Mouse (Mus musculus) lung, postnatal 0 days (tissue): ENCODE measurements around the gene Iqsec2. TPM values are rescaled to one million over a fixed set of nuclear protein-coding genes. Genes with fewer than 3 reads are reported as not detected.

ENCODE experiments used
- ATAC-seq: fragments of 200-750 bp; cut with Nextera tagmentation; 2 replicates; pipeline ENCODE4 v1.8.0; 2017; ENCODE audit warnings: moderate library complexity
- DNase-seq: peaks from one replicate; pipeline ENCODE4 v3.0.0-alpha.2; 2016; ENCODE audit warnings: low spot score
- H3K27ac ChIP-seq: fragments of 300-500 bp; sonication (generic); 2 replicates; pipeline ENCODE4 v1.5.1; 2014; ENCODE audit warnings: antibody characterized with exemption, mild to moderate bottlenecking, low read length, mixed read lengths
- H3K27me3 ChIP-seq: fragments of 300-500 bp; sonication (generic); replicated peaks from 2 replicates; pipeline ENCODE4 v1.6.1; 2014; ENCODE audit warnings: low read length, mixed read lengths; ENCODE audit not compliant: insufficient read depth
- H3K36me3 ChIP-seq: fragments of 300-500 bp; sonication (generic); 2 replicates; pipeline ENCODE4 v1.6.1; 2014; ENCODE audit warnings: low read length, mixed read lengths; ENCODE audit not compliant: insufficient read depth
- H3K4me1 ChIP-seq: fragments of 300-500 bp; sonication (generic); 2 replicates; pipeline ENCODE4 v1.6.1; 2014; ENCODE audit warnings: antibody characterized with exemption, low read depth, low read length, mixed read lengths; ENCODE audit not compliant: insufficient read depth
- H3K4me2 ChIP-seq: fragments of 300-500 bp; sonication (generic); replicated peaks from 2 replicates; pipeline ENCODE4 v1.6.1; 2014; ENCODE audit warnings: low read depth, mild to moderate bottlenecking, low read length, moderate library complexity, mixed read lengths
- H3K4me3 ChIP-seq: fragments of 300-500 bp; sonication (generic); 2 replicates; pipeline ENCODE4 v1.5.1; 2014; ENCODE audit warnings: low read depth, low read length
- H3K9ac ChIP-seq: fragments of 300-500 bp; sonication (generic); replicated peaks from 2 replicates; pipeline ENCODE4 v1.6.1; 2014; ENCODE audit warnings: low read depth, mild to moderate bottlenecking
- H3K9me3 ChIP-seq: fragments of 300-500 bp; sonication (generic); 2 replicates; pipeline ENCODE4 v1.6.1; 2016; ENCODE audit warnings: low read length, mixed read lengths
- CTCF ChIP-seq: IDR thresholded peaks from 2 replicates; pipeline ENCODE4 v1.5.1; 2016; ENCODE audit warnings: antibody characterized with exemption, mild to moderate bottlenecking
- EP300 ChIP-seq: IDR thresholded peaks from 2 replicates; pipeline ENCODE4 v1.6.1; 2016; ENCODE audit warnings: antibody characterized with exemption, mild to moderate bottlenecking, control low read depth
- WGBS: fragments of 180-500 bp; shearing (Covaris S2); extraction: QIAGEN DNeasy Blood & Tissue Kit; methylation state at CpG from one replicate; pipeline ENCODE4 v1.1.7; 2014; 5-methylcytosine and 5-hydroxymethylcytosine counted together
- polyA plus RNA-seq: library from polyadenylated mRNA; unstranded; fragments of >200 nt; fragmentation: Nextera tagmentation; extraction: Ambion mirVana; gene quantifications from 2 replicates; pipeline ENCODE4 v1.2.1, GENCODE M21; 2015

The Iqsec2 gene
- 4.0 and 4.3 TPM in 2 replicates for polyA plus RNA-seq

- no peaks in the 10 kb centered on the region for H3K27me3 ChIP-seq
- peak; percentile 21 for DNase-seq
These were observed at the start of gene Iqsec2 for GRCm38 (mm10) chrX:152143941-152144741. Gene Iqsec2, plus strand, starts transcription at chrX:152144268.

GRCm38 (mm10) chrX:152097572-152097971, 46.5 kb upstream of the Iqsec2 start:
- Histone ChIP-seq H3K4me3 (no peak overlapping the region), H3K4me1 (no peaks in the 10 kb centered on the region), H3K36me3 (no peaks in the 10 kb centered on the region), H3K9ac (no peak overlapping the region), H3K27ac (no peak overlapping the region), H3K9me3 (no peaks in the 10 kb centered on the region), H3K4me2 (no peak overlapping the region), H3K27me3 (no peaks in the 10 kb centered on the region)
- DNase-seq = no peak
- WGBS = 69% methylated on average over 1 of the region's 1 CpGs
- TF ChIP-seq EP300 (no peak), CTCF (no peak)
- no peak for ATAC-seq

More at GRCm38 (mm10) chrX:152143941-152144741, at the start of gene Iqsec2:
- no peak for TF ChIP-seq CTCF
- no peak for TF ChIP-seq EP300
- Histone ChIP-seq H3K9me3 (no peaks in the 10 kb centered on the region), H3K9ac (peak within 1 kb of the TSS; percentile 34; the same call in 1 of the 2 replicates), H3K4me2 (peak within 1 kb of the TSS; percentile 75), H3K36me3 (no peaks in the 10 kb centered on the region), H3K27ac (no peak within 1 kb of the TSS), H3K4me3 (peak within 1 kb of the TSS; percentile 55), H3K4me1 (no peaks in the 10 kb centered on the region; the same call in 1 of the 2 replicates)
- 12% methylated on average over 22 of the region's 78 CpGs for WGBS
- peak; percentile 76 for ATAC-seq

GRCm38 (mm10) chrX:152121687-152122086, 22.4 kb upstream of the Iqsec2 start:
- H3K4me1 ChIP-seq = no peaks in the 10 kb centered on the region
- no peak overlapping the region for H3K4me3 ChIP-seq
- no peak for TF ChIP-seq CTCF
- no peak for TF ChIP-seq EP300
- H3K27me3 ChIP-seq = no peaks in the 10 kb centered on the region; the same call in 1 of the 2 replicates
- DNase-seq = no peak
- no peak for ATAC-seq
- H3K36me3 ChIP-seq = no peaks in the 10 kb centered on the region
- WGBS = 77% methylated on average over 1 of the region's 1 CpGs
- H3K9ac ChIP-seq = no peak overlapping the region
- no peaks in the 10 kb centered on the region for H3K9me3 ChIP-seq
- no peak overlapping the region for H3K27ac ChIP-seq
- no peak overlapping the region for H3K4me2 ChIP-seq

- H3K4me2 ChIP-seq = no peak overlapping the region
- H3K9me3 ChIP-seq = no peaks in the 10 kb centered on the region
- no peak for ATAC-seq
- TF ChIP-seq CTCF = no peak
- TF ChIP-seq EP300 = no peak
- H3K9ac ChIP-seq = no peak overlapping the region
- H3K36me3 ChIP-seq = no peaks in the 10 kb centered on the region
- H3K4me3 ChIP-seq = no peak overlapping the region
- WGBS = 56% methylated on average over 3 of the region's 3 CpGs
- no peaks in the 10 kb centered on the region for H3K27me3 ChIP-seq
- H3K27ac ChIP-seq = no peak overlapping the region
- no peaks in the 10 kb centered on the region for H3K4me1 ChIP-seq
- DNase-seq = no peak
These were observed 13.3 kb upstream of the Iqsec2 start for GRCm38 (mm10) chrX:152130777-152131176.

GRCm38 (mm10) chrX:152132029-152132428, 12.0 kb upstream of the Iqsec2 start:
- H3K4me3 ChIP-seq = no peak overlapping the region
- DNase-seq = peak; percentile 12
- H3K27me3 ChIP-seq = 0 out of 2 replicates have a peak, but pooled peaks cover 4% of the 10 kb centered on the region
- no peaks in the 10 kb centered on the region for H3K4me1 ChIP-seq
- H3K4me2 ChIP-seq = no peak overlapping the region
- no peaks in the 10 kb centered on the region for H3K36me3 ChIP-seq
- ATAC-seq = no peak
- no peaks in the 10 kb centered on the region for H3K9me3 ChIP-seq
- TF ChIP-seq EP300 (no peak), CTCF (peak; percentile 59)
- no peak overlapping the region for H3K9ac ChIP-seq
- 87% methylated on average over 2 of the region's 2 CpGs for WGBS
- no peak overlapping the region for H3K27ac ChIP-seq

GRCm38 (mm10) chrX:152135195-152135594, 8.9 kb upstream of the Iqsec2 start:
- no peak for ATAC-seq
- no peak for DNase-seq
- H3K4me1 ChIP-seq = no peaks in the 10 kb centered on the region
- H3K27me3 ChIP-seq = 0 out of 2 replicates have a peak, but pooled peaks cover 4% of the 10 kb centered on the region
- H3K4me3 ChIP-seq = no peak overlapping the region
- no peak overlapping the region for H3K27ac ChIP-seq
- H3K4me2 ChIP-seq = no peak overlapping the region
- WGBS = 39% methylated on average over 2 of the region's 2 CpGs
- no peaks in the 10 kb centered on the region for H3K9me3 ChIP-seq
- TF ChIP-seq CTCF = no peak
- TF ChIP-seq EP300 = no peak
- no peak overlapping the region for H3K9ac ChIP-seq
- no peaks in the 10 kb centered on the region for H3K36me3 ChIP-seq
